In the genomic region with DNA sequence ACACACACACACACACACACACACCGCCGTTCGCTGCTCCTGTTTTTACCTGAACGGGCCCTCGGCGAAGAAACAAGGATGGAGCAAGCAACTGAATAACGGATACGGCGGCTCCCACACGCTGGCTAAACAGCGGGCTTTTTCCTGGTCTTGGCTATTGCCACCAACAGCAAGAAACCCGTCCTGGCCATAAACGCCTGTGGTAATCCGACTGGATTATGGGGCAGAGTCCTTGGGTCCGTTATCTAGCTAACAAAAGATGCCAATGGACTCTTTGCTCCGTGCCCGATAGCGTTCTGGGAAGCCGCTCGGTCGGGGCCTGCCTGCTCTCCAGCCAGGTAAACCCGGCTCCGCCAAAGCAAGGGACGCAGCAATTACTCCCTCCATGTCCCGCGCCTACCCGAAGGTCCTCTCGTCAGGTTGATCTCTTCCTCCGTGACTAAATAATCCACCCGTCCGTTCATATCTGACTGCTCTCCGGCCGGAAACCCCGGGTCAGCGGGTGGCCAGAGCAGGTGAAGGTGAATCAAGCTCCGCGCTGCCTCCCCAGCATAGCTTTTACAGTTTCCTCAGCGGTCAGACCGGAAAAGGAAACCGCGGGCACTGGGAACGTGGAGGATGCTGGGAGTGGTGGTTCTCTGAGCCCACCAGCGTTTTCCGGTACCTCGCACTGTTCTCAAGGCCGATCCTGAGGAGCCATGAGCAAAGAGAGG, we compare ENCODE assay signal across 1 mouse cellular context.
A peak's percentile ranks its signal among the peaks of the same experiment; 100 is the strongest.
TF ChIP-seq lines count a peak whose summit lies in the region.

A gene (minus strand): TSS at position 590 of the 713 bp plus-strand sequence.
A gene (minus strand): TSS at position 596 of the 713 bp plus-strand sequence.

TF ChIP-seq in MEL, 35 proteins besides CTCF, POLR2A, EP300 and RAD21 (continued from another document):
- TF ChIP-seq NELFE (IDR thresholded peaks at IDR 0.05; ENCODE audit: low read depth, low read length): peak; percentile 85
- TF ChIP-seq CHD2 (IDR thresholded peaks at IDR 0.05; ENCODE audit: low read length): no peak
- no peak for TF ChIP-seq USF1 (IDR thresholded peaks at IDR 0.05; ENCODE audit: low read depth, low read length)
- TF ChIP-seq HCFC1 (IDR thresholded peaks at IDR 0.05; ENCODE audit: low read depth, low read length): peak; percentile 96
- no peak for TF ChIP-seq BHLHE40 (IDR thresholded peaks at IDR 0.05; ENCODE audit: borderline replicate concordance, low read depth, low read length)
- TF ChIP-seq MAFK (IDR thresholded peaks at IDR 0.05; ENCODE audit: borderline replicate concordance, low read depth, low read length): no peak
- TF ChIP-seq SMC3 (IDR thresholded peaks at IDR 0.05; ENCODE audit: low read depth, low read length): no peak
- TF ChIP-seq ELF1 (IDR thresholded peaks at IDR 0.05; ENCODE audit: low read depth, low read length): peak; percentile 84
- TF ChIP-seq MEF2A (IDR thresholded peaks at IDR 0.05; ENCODE audit: extremely low read depth, insufficient replicate concordance, low read depth, low read length, poor library complexity, severe bottlenecking): no peak
- TF ChIP-seq MAZ (IDR thresholded peaks at IDR 0.05; ENCODE audit: low read depth, low read length): 0 out of 2 replicates have a peak, but pooled peaks have one; percentile 10
- peak; percentile 80 for TF ChIP-seq SIN3A (IDR thresholded peaks at IDR 0.05; ENCODE audit: low read length)
- TF ChIP-seq NRF1 (IDR thresholded peaks at IDR 0.05; ENCODE audit: insufficient read depth, low read depth, low read length, poor library complexity, severe bottlenecking): no peak
- TF ChIP-seq E2F4 (IDR thresholded peaks at IDR 0.05; ENCODE audit: borderline replicate concordance, low read depth, low read length): no peak
- TF ChIP-seq ZMIZ1 (IDR thresholded peaks at IDR 0.05; ENCODE audit: low read depth, low read length): 0 out of 2 replicates have a peak, but pooled peaks have one; percentile 59
- peak; percentile 66 for TF ChIP-seq MXI1 (IDR thresholded peaks at IDR 0.05; ENCODE audit: low read depth, low read length)
- no peak for TF ChIP-seq MYC (IDR thresholded peaks at IDR 0.05; ENCODE audit: low read depth, low read length)
- peak; percentile 66 for TF ChIP-seq POLR2AphosphoS2 (IDR thresholded peaks at IDR 0.05; ENCODE audit: low read length)
- no peak for TF ChIP-seq ZKSCAN1 (IDR thresholded peaks at IDR 0.05; ENCODE audit: low read depth, low read length)
- TF ChIP-seq MYB (IDR thresholded peaks at IDR 0.05; ENCODE audit: low read depth, low read length): no peak
- TF ChIP-seq CHD1 (IDR thresholded peaks at IDR 0.05; ENCODE audit: low read depth, low read length): no peak
- TF ChIP-seq TAL1 (IDR thresholded peaks at IDR 0.05; ENCODE audit: low read length): no peak
